Mouse (Mus musculus): ENCODE measurements around the gene Tmem120b.

Tmem120b gene

GRCm38 (mm10) chr5:123068115-123068514 is at the start of gene Tmem120b:
Gene Tmem120b (plus strand): TSS chr5:123068415.
- no peak for DNase-seq (ENCODE audit: low spot score)

DNA sequence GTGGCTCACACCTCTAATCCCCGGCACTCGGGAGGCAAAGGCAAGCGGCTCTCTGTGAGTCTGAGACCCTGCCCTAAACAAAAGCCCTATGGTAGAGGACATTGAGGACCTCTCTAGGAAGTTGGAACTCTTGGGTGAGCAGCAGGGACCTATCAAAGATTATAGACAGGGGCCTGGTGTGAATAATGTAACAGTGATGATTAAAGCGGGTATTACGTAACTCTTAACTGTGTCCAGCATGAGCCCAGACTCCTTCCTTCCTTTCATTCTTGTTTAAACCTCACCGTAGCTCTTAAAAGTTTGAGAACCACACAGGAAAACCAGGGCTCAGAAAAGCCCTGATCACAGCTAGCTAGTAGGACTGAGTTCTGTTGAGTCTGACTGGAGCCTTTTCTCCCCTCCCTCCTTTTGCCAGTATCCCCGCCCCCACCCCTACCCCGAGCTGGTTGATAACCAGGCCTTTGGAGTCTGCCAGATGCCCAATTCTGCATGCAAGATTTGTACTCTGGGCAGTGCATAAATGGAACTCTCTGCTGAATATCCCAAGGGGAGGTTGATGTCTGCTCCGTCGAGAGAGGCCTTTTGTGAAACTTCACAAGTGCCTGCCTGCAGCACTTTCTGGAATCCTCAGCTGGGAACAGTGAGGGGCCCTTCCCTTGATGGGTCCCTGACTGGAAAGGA is 48.7 kb upstream of the Tmem120b start:
- no peak for DNase-seq (ENCODE audit: low spot score)

- no peak for DNase-seq (ENCODE audit: low spot score)
Observed at GRCm38 (mm10) chr5:123020426-123020825, 47.8 kb upstream of the Tmem120b start.

DNA sequence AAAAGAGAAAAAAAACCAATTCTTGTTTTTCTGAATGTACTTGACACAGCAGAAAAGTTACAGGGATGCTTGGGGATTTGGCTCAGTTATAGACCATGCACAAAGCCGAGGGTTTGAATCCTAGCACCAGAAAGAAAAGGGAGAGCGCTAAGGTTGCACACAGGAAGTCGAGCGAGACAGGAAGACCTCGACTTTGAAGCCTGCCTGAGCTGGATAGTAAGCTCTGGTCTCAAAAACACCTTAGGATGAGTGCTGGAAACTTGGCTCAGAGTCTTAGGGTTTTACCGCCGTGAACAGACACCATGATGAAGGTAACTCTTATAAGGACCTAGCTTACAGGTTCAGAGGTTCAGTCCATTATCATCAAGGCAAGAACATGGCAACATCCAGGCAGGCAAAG is 46.8 kb upstream of the Tmem120b start:
- no peak for DNase-seq (ENCODE audit: low spot score)

DNA sequence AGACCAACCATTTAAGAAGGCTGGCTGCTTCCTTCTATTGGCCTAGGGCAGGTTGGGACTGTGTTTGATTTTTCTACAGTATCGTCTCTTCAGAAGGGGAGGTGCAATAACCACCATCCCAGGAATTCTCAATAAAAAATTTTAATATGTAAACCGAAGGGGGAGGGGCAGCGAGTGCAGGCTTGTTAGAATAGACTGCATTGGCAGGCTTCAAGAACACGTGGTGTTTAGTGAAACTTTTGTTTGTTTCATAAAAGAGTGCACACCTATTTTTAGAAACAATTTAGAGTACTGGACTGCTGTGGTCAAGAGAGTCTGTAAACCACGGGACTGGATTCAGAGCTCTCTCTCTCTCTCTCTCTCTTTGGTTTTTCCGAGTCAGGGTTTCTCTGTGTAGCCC is 45.2 kb upstream of the Tmem120b start:
- no peak for DNase-seq (ENCODE audit: low spot score)

GRCm38 (mm10) chr5:123024312-123024711 is 43.9 kb upstream of the Tmem120b start:
- DNase-seq (ENCODE audit: low spot score): no peak

- DNase-seq (ENCODE audit: low spot score): no peak
Observed at GRCm38 (mm10) chr5:123024965-123025573, 43.1 kb upstream of the Tmem120b start.

DNA sequence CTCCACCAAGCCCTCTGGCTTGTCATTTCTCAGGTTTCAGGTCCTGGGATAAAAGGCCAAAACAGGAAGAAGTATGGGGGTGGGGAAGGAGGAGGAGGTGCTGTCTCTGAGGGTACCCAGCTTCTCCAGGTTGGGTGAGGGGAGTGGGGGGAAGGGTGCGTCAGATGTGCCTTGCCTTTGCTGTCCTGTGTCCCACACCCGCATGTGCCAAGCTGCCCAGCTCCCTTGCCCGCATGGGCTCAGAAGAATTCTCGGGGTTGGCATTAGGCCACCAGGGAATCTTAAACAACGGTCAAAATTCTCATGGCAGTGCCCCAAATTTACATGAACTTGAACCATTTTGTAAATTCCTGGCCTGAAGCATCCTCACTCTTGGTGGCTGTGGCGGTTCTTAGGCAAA is 41.8 kb upstream of the Tmem120b start:
- DNase-seq (ENCODE audit: low spot score): no peak

DNA sequence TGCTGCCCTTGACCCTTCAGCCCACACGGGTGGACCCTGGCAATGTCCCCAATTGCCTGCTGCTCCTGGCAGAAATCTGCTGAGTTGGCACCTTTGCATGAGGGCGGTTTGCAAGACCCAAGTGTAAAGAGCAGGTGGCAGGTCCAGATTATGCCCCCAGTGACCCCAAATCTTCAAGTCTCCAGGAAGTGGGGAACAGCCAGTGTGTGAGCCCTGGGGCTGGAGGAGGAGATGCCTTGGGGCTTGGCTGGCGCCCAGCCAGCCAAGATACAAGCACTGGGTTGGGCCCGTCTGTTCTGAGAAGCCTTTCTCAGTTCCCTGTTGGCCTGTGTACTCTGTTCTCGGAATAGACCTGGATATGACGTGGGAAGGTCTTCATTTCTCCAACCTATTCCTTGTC is 40.8 kb upstream of the Tmem120b start:
- no peak for DNase-seq (ENCODE audit: low spot score)

DNA sequence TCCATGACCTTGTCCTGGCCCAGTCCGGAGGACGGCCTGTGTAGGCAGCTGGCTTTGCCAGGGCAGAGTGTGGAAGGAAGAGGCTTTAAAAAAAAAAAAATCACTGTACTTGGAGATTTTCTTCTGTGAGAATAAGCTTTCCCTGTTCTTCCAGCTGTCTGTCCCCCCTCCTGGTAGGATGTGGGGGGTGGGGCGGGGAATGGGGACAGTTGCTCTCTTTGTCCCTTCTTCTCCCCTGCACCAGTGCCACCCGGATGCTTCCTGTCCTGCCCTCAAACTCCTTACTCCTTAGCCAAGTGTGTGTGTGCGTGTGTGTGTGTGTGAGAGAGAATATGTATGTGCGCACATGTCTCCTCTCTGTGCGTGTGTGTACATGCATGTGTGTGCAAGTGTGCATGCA is 38.5 kb upstream of the Tmem120b start:
- no peak for DNase-seq (ENCODE audit: low spot score)

DNA sequence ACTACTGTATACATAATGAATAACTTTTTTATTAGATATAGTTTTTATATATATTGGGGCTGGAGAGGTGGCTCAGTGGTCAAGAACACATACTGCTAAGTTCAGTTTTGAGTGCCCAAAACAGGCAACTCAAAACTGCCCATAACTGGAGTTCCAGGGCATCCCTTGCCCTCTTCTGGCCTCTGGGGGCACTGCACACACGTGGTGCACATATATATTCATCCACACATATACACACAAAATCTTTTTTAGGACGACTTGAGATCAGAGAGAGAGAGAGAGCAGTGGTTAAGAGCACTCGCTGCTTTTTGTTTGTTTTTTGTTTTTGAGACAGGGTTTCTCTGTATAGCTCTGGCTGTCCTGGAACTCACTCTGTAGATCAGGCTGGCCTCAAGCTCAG is 36.9 kb upstream of the Tmem120b start:
- DNase-seq (ENCODE audit: low spot score): no peak

GRCm38 (mm10) chr5:123033646-123034160 is 34.5 kb upstream of the Tmem120b start:
- DNase-seq (ENCODE audit: low spot score): no peak

DNA sequence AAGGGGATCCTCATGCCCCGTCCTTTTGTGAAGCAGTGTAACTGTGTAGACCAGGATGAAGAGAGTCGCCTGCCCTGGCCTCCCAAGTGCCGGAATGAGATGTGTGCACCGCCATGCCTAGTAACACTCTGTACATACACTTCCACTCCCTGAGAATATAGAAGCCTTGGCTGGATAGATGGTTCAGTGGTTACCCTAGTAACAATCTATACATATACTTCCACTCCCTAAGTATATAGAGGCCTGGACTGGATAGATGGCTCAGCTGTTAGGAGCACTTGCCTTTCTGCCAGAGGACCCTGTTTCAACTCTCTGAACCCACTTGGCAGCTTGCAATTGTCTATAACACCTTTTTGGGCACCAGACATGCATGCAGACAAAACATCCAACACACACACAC is 33.1 kb upstream of the Tmem120b start:
- DNase-seq (ENCODE audit: low spot score): no peak

DNA sequence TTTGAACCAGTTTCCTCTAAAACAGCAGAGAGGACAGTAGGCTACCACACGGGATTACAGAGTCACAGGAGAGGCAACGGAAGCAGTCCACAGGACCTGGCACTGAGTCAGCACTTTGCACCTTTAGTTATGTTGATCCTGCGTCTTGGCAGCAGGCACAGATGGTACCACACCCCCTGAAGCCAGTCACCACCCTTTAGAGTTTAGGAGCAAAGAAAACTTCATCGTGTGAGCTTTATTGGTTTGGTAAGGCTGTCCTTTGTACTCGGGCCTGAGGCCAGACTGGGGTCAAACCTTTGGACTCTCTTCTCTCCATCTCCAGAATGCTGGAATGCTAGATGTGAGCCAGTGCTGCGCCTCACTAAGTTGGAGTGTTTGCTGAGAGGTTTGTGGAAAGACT is 32.7 kb upstream of the Tmem120b start:
- DNase-seq (ENCODE audit: low spot score): peak; percentile 50

DNA sequence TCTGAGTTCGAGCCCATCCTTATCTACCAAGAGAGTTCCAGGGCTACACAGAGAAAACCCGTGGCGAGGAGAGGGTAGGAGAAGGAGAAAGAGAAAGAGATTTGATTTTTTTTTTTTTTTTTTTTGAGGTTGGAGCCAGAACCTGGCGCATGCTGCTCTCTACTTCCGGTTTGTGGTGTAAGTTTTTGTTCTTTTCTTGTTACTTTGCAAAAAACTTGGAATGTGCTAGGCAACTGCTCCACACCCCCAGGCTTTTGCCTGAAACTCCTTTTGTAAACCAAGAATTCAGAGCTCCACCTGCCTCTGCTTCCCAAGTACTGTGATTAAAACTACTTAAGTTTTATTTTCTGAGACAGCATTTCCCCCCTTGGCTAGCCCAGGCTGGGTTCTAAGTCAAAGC is 30.1 kb upstream of the Tmem120b start:
- no peak for DNase-seq (ENCODE audit: low spot score)

GRCm38 (mm10) chr5:123039120-123039752 is 29.0 kb upstream of the Tmem120b start:
- DNase-seq (ENCODE audit: low spot score): peak; percentile 87

DNA sequence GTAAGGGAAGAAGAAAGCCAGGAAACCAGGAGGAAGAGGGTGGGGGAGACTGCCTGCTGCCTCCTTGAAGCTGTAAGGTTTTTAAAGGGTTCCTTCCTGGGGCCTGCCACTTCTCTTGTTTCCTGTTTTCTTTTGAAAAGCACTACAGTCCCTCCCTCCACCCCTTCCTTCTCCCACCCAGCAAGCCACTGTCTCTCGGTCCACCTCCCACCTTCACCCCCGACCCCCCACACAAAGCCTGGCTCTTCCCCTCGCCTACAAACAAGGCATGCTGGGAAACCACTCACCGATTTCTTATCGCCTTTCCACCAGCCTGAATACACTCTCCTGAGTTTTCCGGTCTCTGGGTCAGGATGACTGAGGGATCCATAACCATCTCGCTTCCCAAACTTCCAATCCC is 27.4 kb upstream of the Tmem120b start:
- DNase-seq (ENCODE audit: low spot score): no peak

DNA sequence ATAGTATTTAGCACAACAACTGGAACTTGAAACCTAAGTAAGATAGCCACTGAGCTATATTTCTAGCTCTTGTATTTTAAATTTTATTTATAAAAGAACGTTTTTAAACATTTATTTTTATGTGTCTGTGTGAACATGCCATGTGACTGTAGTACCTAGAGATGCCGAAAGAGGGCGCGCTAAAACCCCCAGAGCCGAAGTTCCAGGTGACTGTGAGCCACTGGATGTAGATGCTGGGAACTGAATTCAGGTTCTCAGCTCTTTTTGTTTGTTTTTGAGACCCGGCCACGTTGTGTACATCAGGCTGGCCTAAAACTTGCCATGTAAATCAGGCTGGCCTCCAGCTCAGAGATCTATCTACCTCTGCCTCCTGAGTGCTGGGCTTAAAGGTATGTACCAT is 24.4 kb upstream of the Tmem120b start:
- peak; percentile 68 for DNase-seq (ENCODE audit: low spot score)

DNA sequence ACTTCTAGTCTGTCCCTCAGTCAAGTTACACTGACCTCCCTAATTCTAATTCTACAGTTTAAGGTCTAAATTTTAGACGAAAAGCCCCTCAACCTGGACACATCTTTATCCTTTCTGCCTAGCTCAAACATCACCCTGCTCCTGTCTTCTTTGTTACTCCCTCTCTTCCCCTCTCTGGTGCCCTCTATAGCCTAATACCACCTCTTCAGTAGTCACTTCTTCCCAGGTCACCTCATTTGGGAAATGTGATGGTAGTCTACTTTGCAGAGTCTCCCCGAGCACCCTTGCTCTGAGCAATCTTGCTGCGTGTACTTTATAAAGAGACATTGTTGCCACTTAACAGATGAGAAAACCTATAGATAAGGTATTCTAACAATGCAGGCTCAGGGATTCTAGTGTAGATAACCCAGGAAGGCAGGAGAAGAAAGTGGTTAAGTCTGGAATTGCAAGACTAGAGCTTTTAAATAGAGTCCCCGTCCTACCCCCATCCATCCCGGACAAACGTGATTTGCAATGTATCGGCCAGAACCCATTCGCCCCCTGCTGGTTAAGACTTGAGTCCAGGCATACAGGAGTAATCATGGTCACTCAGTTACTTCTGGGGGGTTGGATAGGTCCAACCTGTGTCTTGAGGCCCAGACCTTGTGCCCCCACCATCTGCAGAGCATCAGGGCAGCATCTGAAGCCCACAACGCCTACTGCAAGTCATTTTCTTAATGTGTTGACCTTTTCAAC is 22.5 kb upstream of the Tmem120b start:
- DNase-seq (ENCODE audit: low spot score): no peak

DNA sequence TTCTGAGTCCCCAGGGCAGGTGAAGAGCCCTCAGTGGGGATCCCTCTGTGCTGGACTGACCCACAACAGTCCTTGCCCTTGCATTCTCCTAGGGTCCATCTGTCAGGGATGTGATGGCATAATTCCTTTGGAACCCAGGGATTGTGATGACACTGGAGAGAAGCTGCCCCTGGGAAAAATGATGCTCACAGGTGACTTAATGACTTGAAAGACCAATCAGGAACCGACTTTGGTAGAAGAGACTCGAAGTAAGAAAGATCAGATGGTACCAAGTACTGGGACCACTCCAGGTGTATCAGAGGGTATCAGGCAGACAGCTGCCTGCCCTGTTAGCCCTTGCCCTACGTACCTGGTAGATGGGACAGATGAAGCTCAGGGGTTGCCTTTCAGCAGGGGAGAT is 21.3 kb upstream of the Tmem120b start, which contains the start of gene Morn3:
Gene Morn3 (minus strand): TSS at position 101 of the 400 bp plus-strand sequence.
- no peak for DNase-seq (ENCODE audit: low spot score)

DNA sequence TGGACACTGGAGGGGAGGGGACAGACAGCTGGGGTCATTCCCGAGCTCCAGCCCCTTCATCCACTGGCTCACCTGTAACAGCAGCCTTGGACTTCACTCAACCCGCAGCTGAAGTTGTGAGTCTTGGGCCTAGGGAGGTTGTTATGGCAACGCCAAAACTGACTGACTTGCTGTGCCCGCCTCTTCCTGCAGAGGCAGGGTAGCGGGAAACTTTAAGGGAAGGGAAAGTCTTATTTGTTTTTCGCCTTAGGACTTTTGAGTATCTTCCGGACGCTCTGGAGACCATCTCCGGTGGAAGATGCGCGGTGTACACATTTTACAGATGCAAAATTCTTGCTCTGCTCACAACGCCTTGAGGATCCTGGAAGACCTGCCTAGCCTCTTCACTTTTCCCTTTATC is 18.9 kb upstream of the Tmem120b start:
- no peak for DNase-seq (ENCODE audit: low spot score)

DNA sequence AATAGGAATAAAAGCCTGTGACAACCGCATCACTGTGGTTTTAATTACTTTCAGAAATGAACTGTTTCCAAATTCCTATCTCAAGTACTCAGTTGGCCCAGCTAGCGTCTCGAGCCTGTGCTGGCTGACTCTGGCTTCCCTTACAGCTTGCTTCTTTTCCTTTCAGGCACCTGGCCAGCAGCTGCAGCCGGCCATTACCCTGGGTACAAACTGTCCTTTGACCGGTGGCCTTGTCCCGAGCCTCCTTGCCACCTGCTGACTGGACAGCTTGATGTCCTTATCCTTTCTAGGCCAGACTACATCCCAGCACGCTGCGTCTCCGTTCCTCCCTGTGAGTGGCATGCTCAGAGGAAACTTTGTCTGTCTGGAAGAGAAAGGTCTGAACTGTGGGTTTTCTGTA is 17.3 kb upstream of the Tmem120b start:
- DNase-seq (ENCODE audit: low spot score): no peak

DNA sequence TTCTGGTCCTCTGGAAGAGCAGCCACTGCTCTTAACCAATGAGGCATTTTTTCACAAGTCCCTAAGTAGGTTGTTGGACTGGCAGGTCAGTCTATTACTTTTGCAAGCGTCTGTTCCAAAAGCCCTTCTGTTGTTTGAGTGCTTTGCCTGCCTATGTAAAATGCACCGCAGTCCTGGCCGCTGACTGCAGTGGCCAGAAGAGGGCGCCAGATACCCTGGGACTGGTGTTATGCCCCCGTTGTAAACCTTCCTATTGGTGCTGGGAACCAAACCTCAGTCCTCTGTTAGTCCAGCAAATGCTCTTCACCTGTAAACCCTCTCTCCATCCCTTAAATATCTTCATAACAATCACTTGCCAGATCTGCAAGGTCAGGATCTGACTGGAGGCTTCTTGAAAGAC is 16.5 kb upstream of the Tmem120b start:
- DNase-seq (ENCODE audit: low spot score): no peak
